Mouse (Mus musculus) embryo, embryonic 11 days (tissue): ENCODE results near the gene Cep112.

Experiments
- DNase-seq: peaks from one replicate; pipeline ENCODE4 v3.0.0-alpha.2; 2015

Cep112 gene

GRCm38 (mm10) chr11:108885276-108885896 lies 460.4 kb downstream of the Cep112 start:
- DNase-seq = peak; percentile 49

GRCm38 (mm10) chr11:108886060-108886459 lies 461.1 kb downstream of the Cep112 start:
- DNase-seq = no peak

- peak; percentile 55 for DNase-seq
Measured at GRCm38 (mm10) chr11:108889121-108889520, 464.1 kb downstream of the Cep112 start.

- no peak for DNase-seq
Measured at GRCm38 (mm10) chr11:108890544-108890943, 465.6 kb downstream of the Cep112 start.

GRCm38 (mm10) chr11:108891111-108891870 lies 466.3 kb downstream of the Cep112 start:
- peak; percentile 88 for DNase-seq

- no peak for DNase-seq
Measured at GRCm38 (mm10) chr11:108891871-108892380, 466.9 kb downstream of the Cep112 start.

- no peak for DNase-seq
Measured at GRCm38 (mm10) chr11:108892406-108892805, 467.4 kb downstream of the Cep112 start.

- no peak for DNase-seq
Measured at GRCm38 (mm10) chr11:108893232-108893790, 468.3 kb downstream of the Cep112 start.

- peak; percentile 54 for DNase-seq
Measured at GRCm38 (mm10) chr11:108893855-108894510, 469.0 kb downstream of the Cep112 start.

- DNase-seq = no peak
Measured at GRCm38 (mm10) chr11:108897034-108897433, 472.0 kb downstream of the Cep112 start.

GRCm38 (mm10) chr11:108898063-108898462 lies 473.1 kb downstream of the Cep112 start:
- no peak for DNase-seq

GRCm38 (mm10) chr11:108898483-108898882 lies 473.5 kb downstream of the Cep112 start:
- no peak for DNase-seq

GRCm38 (mm10) chr11:108900718-108901488 lies 475.9 kb downstream of the Cep112 start:
- no peak for DNase-seq

- DNase-seq = no peak
Measured at GRCm38 (mm10) chr11:108901670-108902069, 476.7 kb downstream of the Cep112 start.

GRCm38 (mm10) chr11:108902303-108902702 lies 477.3 kb downstream of the Cep112 start:
- no peak for DNase-seq

GRCm38 (mm10) chr11:108906590-108907254 lies 481.7 kb downstream of the Cep112 start:
- no peak for DNase-seq

GRCm38 (mm10) chr11:108909396-108910195 lies 484.6 kb downstream of the Cep112 start:
- no peak for DNase-seq
